Comparison of ENCODE assay signal across 8 mouse cellular contexts in the genomic region with DNA sequence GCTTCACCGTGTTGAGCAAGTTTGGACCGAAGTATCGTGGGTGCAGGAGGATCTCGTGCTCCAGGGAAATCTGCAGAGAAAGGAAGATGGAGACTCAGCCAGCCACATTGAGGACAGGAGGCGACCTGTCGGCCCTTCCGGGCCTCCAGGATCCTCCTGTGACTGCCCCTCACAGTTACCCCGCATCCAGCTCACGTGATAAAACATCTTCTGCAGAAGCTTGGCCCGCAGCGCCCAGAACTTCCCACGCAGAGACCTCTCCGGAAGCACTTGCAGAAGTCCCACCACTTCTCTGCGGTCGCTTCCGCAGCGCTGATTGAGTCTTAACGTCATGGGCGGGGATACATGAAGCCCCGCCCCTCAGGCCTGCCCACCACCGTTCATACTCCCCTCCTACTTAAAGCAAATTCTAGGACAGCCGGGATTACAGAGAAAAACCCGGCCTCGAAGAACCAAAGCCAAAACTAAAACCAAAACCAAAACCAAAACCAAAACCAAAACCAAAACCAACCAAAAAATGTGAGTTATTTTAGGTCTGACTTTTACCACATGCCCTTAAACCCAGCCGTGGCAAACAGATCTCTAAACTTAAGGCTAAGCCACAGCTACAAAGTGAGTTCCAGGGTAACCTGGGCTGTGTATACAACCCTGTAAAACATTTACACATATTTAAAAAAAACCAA. TPM values are rescaled to one million over a fixed set of nuclear protein-coding genes. Genes with fewer than 3 reads are reported as not detected.
A peak's percentile ranks its signal among the peaks of the same experiment; 100 is the strongest.
DNase-seq lines count a peak whose midpoint lies in the region; ATAC-seq lines count a peak whose summit lies in the region.

A gene (minus strand): TSS at position 314 of the 683 bp plus-strand sequence.

- peaks cover 20% of the 10 kb centered on the region for H3K36me3 ChIP-seq in hindbrain, embryonic 15.5 days

- H3K27ac ChIP-seq in hindbrain, embryonic 15.5 days (replicated peaks) = peak within 1 kb of the TSS; percentile 72

- H3K9ac ChIP-seq in hindbrain, embryonic 15.5 days = peak within 1 kb of the TSS; percentile 72

- H3K4me3 ChIP-seq in hindbrain, embryonic 15.5 days = peak within 1 kb of the TSS; percentile 71

- DNase-seq in T-cell, adult 2 months (ENCODE audit: low spot score) = peak; percentile 92
- peak; percentile 84 to 89 for DNase-seq in cerebellum, postnatal 36 days
- DNase-seq in frontal cortex, postnatal 36 days (ENCODE audit: low spot score in 2 of 2) = peak; percentile 82 to 91
- DNase-seq in left cerebral cortex, adult 11 months (ENCODE audit: low spot score) = peak; percentile 87
- DNase-seq in lung, postnatal 4 days = peak; percentile 93 to 95
- DNase-seq in retina, postnatal 7 days (ENCODE audit: low read depth, low spot score) = peak; percentile 81
- DNase-seq in urinary bladder, adult 2 months (ENCODE audit: low spot score) = peak; percentile 61

- WGBS in hindbrain, embryonic 15.5 days = 2% methylated on average over 25 of the region's 25 CpGs

- peak within 1 kb of the TSS; percentile 83 for H3K4me2 ChIP-seq in hindbrain, embryonic 15.5 days

- H3K9me3 ChIP-seq in hindbrain, embryonic 15.5 days = no peaks in the 10 kb centered on the region

- ATAC-seq in hindbrain, embryonic 15.5 days (ENCODE audit: low FRiP score, low read depth) = peak; percentile 76

- H3K4me1 ChIP-seq in hindbrain, embryonic 15.5 days (replicated peaks) = peaks cover 22% of the 10 kb centered on the region

- no peaks in the 10 kb centered on the region for H3K27me3 ChIP-seq in hindbrain, embryonic 15.5 days

RNA-seq across cellular contexts. Expression of the gene that starts here (rescaled TPM):
- 133 and 144 TPM in 2 replicates for polyA plus RNA-seq in hindbrain, embryonic 15.5 days (2015; fragmentation: Nextera tagmentation; extraction: Ambion mirVana)
- 63.3 and 81.5 TPM in 2 replicates for polyA plus RNA-seq in urinary bladder, adult 2 months (2012; rRNA removed)

Comparison
In these comparisons a context has a peak if more than half of its experiments do, and no peak if none do; other contexts are left out.
1. Peak in every context shown above with its lines: DNase-seq, ATAC-seq, H3K4me3 ChIP-seq and H3K27ac ChIP-seq.